Mouse (Mus musculus): ENCODE measurements around the gene Taf1c. TPM values are rescaled to one million over a fixed set of nuclear protein-coding genes. Genes with fewer than 3 reads are reported as not detected.

Gene Taf1c
- 46.0 TPM for polyA plus RNA-seq (2017; shearing (Covaris generic))

GRCm38 (mm10) chr8:119604996-119605395, at the start of gene Taf1c:
Taf1c (minus strand) TSS chr8:119605222.

GRCm38 (mm10) chr8:119635378-119635777, 30.4 kb upstream of the Taf1c start, which contains the start of gene Kcng4:
Kcng4 (minus strand) TSS chr8:119635680.

DNA sequence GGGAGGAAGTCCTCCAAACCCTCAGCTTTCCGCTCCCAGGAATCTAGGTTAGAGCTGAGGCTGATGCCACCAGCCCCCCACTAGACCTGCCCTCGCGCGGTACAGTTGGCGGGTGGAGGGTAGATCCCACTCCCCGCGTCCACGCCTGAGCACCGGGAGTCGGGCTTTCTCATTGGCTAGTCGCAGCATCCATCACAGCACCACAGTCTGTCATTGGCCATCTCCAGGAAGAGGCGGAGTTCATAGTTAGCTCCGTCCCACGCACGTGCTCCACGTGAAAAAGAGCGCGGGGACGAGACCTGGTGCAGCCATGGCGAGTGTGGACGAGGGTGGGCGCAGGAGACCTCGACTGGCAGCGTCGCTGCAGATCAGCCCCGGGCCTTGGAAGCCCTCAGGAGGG, 7.4 kb upstream of the Taf1c start, which contains the start of gene Adad2:
Gene Adad2 (plus strand): TSS at position 277 of the 400 bp plus-strand sequence.

DNA sequence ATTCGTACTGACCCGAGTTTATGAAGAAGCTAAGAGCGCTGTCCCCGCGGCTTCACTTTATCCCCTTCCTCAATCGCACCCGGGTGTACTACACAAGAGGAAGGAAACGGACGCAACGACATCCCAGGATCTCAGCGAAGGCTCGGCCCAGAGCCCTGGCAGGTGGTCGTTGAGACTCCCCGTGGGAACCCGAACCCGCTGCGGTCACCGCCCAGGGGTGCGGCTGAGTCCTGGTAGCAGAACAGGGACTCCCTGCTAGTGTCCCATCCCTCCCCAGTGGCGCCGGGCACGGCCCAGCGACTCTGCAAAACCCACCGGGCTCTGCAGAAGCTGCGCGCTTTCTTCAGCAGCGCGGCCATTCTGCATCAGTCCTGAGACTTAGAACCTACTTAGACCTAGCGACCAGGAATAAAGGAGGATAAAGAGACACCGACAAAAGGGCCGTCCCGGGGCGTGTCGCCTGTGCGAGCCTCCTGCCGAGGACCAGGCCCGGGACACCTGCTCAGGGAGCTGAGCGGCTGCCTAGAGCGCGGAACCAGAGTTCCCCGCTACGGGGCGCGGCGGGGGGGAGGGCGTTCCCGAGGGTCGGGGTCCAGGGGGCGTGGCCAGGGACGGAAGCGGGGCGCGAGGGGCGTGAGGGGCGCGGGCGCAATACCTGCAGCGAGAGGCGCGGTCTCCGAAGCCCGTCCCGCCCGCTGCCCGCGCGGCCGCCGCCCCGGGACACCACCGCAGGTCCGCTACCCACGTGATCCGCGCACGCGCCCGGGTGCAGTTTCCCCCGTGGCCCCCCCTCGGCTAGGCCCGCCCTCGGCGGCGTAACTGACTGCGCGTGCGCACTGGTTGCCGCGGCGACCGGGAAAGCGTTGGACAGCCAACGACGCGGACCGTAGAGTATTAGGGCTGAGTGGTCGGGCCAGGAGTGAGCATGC, 30.3 kb downstream of the Taf1c start, which contains the start of the genes Hsdl1 and Dnaaf1:
Gene Hsdl1 (minus strand): TSS at position 747 of the 929 bp plus-strand sequence.
Gene Dnaaf1 (plus strand): TSS at position 799 of the 929 bp plus-strand sequence.

GRCm38 (mm10) chr8:119558603-119559401, 46.2 kb downstream of the Taf1c start, which contains the start of gene Mbtps1:
Mbtps1 (minus strand) TSS chr8:119558735.

Other genes starting within 250 kb of the Taf1c start
- 3.0 TPM for gene Mlycd, start 210.3 kb downstream of the Taf1c start, polyA plus RNA-seq (2017; shearing (Covaris generic))
- 28.2 TPM for gene Osgin1, start 171.1 kb downstream of the Taf1c start, polyA plus RNA-seq (2017; shearing (Covaris generic))
- gene Necab2, start 158.5 kb downstream of the Taf1c start, polyA plus RNA-seq (2017; shearing (Covaris generic)), result not detected
- gene Slc38a8, start 103.5 kb downstream of the Taf1c start, polyA plus RNA-seq (2017; shearing (Covaris generic)), result 0.10 TPM
- 114 TPM for gene Mbtps1, start 46.5 kb downstream of the Taf1c start, polyA plus RNA-seq (2017; shearing (Covaris generic))
- 93.8 TPM for gene Hsdl1, start 30.0 kb downstream of the Taf1c start, polyA plus RNA-seq (2017; shearing (Covaris generic))
- not detected for gene Dnaaf1, start 30.0 kb downstream of the Taf1c start, polyA plus RNA-seq (2017; shearing (Covaris generic))
- gene Adad2, start 7.5 kb upstream of the Taf1c start, polyA plus RNA-seq (2017; shearing (Covaris generic)), result not detected
- not detected for gene Kcng4, start 30.5 kb upstream of the Taf1c start, polyA plus RNA-seq (2017; shearing (Covaris generic))
- gene Wfdc1, start 61.1 kb upstream of the Taf1c start, polyA plus RNA-seq (2017; shearing (Covaris generic)), result not detected
- gene Atp2c2, start 94.8 kb upstream of the Taf1c start, polyA plus RNA-seq (2017; shearing (Covaris generic)), result not detected
- gene Tldc1, start 173.2 kb upstream of the Taf1c start, polyA plus RNA-seq (2017; shearing (Covaris generic)), result 12.8 TPM
- gene Cotl1, start 235.3 kb upstream of the Taf1c start, polyA plus RNA-seq (2017; shearing (Covaris generic)), result 343 TPM